Mouse (Mus musculus) hindbrain, embryonic 10.5 days (tissue): ENCODE results near the gene Tti1. TPM values are rescaled to one million over a fixed set of nuclear protein-coding genes. Genes with fewer than 3 reads are reported as not detected.
A peak's percentile ranks its signal among the peaks of the same experiment; 100 is the strongest.
"Not testable (repeated sequence)": the region's sequence is repeated elsewhere in the genome, so short reads cannot be mapped to it uniquely, and the experiment has no call there.

Source experiments
- DNase-seq: peaks from one replicate; pipeline ENCODE4 v3.0.0-alpha.2; 2017; ENCODE audit warnings: low spot score
- H3K27ac ChIP-seq: fragments of 300-500 bp; sonication (generic); 2 replicates; pipeline ENCODE4 v1.5.1; 2016; ENCODE audit warnings: mild to moderate bottlenecking, moderate library complexity
- H3K27me3 ChIP-seq: fragments of 300-500 bp; sonication (generic); 2 replicates; pipeline ENCODE4 v1.6.1; 2016; ENCODE audit warnings: mild to moderate bottlenecking; ENCODE audit not compliant: poor library complexity, insufficient read depth, severe bottlenecking
- H3K36me3 ChIP-seq: fragments of 300-500 bp; sonication (generic); 2 replicates; pipeline ENCODE4 v1.6.1; 2016; ENCODE audit warnings: mild to moderate bottlenecking, moderate library complexity
- H3K4me1 ChIP-seq: fragments of 300-500 bp; sonication (generic); replicated peaks from 2 replicates; pipeline ENCODE4 v1.6.1; 2016; ENCODE audit warnings: mild to moderate bottlenecking
- H3K4me3 ChIP-seq: fragments of 300-500 bp; sonication (generic); 2 replicates; pipeline ENCODE4 v1.5.1; 2016; ENCODE audit warnings: mild to moderate bottlenecking, moderate library complexity
- H3K9me3 ChIP-seq: fragments of 300-500 bp; sonication (generic); 2 replicates; pipeline ENCODE4 v1.6.1; 2016; ENCODE audit warnings: mild to moderate bottlenecking, moderate library complexity
- WGBS: fragments of 180-500 bp; shearing (Covaris S2); methylation state at CpG from one replicate; pipeline ENCODE4 v1.1.7; 2016; 5-methylcytosine and 5-hydroxymethylcytosine counted together
- polyA plus RNA-seq: library from polyadenylated mRNA; unstranded; fragments of >200 nt; fragmentation: Nextera tagmentation; extraction: Ambion mirVana; gene quantifications from 2 replicates; pipeline ENCODE4 v1.2.1, GENCODE M21; 2016

The Tti1 gene
- polyA plus RNA-seq, 1 experiment from 2014 or later = 36.5 TPM

GRCm38 (mm10) chr2:158058534-158058933 is 30.3 kb upstream of the Tti1 start:
- DNase-seq = no peak
- H3K36me3 ChIP-seq = peaks cover 91% of the 10 kb centered on the region

DNA sequence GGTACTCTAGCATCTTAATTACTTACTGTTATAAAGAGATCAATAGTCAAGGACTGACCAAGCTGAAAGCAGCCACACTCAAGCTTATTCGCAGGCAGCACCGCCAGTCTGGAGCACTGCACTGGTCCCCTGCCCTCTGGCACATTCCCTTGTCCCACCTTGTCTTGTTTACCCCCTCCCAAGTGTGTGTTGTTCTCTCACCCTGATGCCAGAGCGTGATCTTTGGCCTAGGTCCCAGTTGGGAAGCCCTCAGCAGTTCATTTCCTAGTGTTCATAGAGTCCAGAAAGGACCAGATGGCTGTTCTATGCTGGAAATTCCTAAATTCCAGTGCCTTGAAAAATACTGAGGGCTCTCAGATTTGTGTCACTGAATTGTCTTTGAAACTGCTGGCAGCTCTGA is 28.8 kb upstream of the Tti1 start:
- Histone ChIP-seq H3K4me1 (0 out of 2 replicates have a peak, but pooled peaks cover 4% of the 10 kb centered on the region), H3K4me3 (no peak overlapping the region), H3K27ac (no peak overlapping the region), H3K9me3 (no peaks in the 10 kb centered on the region), H3K36me3 (peaks cover 87% of the 10 kb centered on the region), H3K27me3 (no peaks in the 10 kb centered on the region)
- DNase-seq = no peak
- WGBS = 92% methylated on average over 3 of the region's 3 CpGs

More at GRCm38 (mm10) chr2:158058534-158058933, 30.3 kb upstream of the Tti1 start:
- WGBS = 94% methylated on average over 10 of the region's 10 CpGs
- H3K27me3 ChIP-seq = no peaks in the 10 kb centered on the region
- H3K4me1 ChIP-seq = 0 out of 2 replicates have a peak, but pooled peaks cover 4% of the 10 kb centered on the region
- H3K4me3 ChIP-seq = no peak overlapping the region
- no peaks in the 10 kb centered on the region for H3K9me3 ChIP-seq
- no peak overlapping the region for H3K27ac ChIP-seq

GRCm38 (mm10) chr2:158055383-158055782 is 27.1 kb upstream of the Tti1 start:
- DNase-seq, H3K4me1 ChIP-seq, H3K27me3 ChIP-seq, H3K9me3 ChIP-seq, H3K27ac ChIP-seq, H3K4me3 ChIP-seq: not testable (repeated sequence)
- H3K36me3 ChIP-seq = peaks cover 84% of the 10 kb centered on the region
- WGBS = 88% methylated on average over 8 of the region's 8 CpGs

- 0 out of 2 replicates have a peak, but pooled peaks cover 4% of the 10 kb centered on the region for H3K4me1 ChIP-seq
- DNase-seq = no peak
- H3K9me3 ChIP-seq = no peaks in the 10 kb centered on the region
- peaks cover 84% of the 10 kb centered on the region for H3K36me3 ChIP-seq
- H3K27ac ChIP-seq = no peak overlapping the region
- H3K27me3 ChIP-seq = no peaks in the 10 kb centered on the region
- no peak overlapping the region for H3K4me3 ChIP-seq
- WGBS = 90% methylated on average over 3 of the region's 3 CpGs
Measured at GRCm38 (mm10) chr2:158054596-158054995, 26.4 kb upstream of the Tti1 start.

DNA sequence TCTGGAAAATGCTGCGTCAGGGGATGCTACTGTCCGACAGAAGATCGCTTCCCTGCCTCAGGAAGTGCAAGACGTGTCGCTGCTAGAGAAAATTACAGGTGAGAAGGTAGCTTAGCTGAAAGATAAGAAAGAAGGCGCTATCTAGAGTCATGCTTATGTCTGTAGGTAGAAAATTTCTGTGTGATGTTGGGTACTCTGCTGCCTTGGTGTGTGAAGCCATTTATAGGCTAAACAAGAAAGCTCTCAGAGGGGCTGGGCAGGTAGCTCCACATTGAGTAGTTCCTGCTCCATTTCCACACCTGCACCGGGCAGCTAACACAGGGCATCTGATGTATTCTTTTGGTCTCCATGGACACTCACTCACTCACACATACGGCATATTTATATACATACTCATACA is 21.9 kb upstream of the Tti1 start:
- Histone ChIP-seq H3K4me3 (no peak overlapping the region), H3K27ac (no peak overlapping the region), H3K27me3 (no peaks in the 10 kb centered on the region), H3K4me1 (no peaks in the 10 kb centered on the region), H3K36me3 (peaks cover 81% of the 10 kb centered on the region), H3K9me3 (no peaks in the 10 kb centered on the region)
- 96% methylated on average over 8 of the region's 8 CpGs for WGBS
- no peak for DNase-seq

DNA sequence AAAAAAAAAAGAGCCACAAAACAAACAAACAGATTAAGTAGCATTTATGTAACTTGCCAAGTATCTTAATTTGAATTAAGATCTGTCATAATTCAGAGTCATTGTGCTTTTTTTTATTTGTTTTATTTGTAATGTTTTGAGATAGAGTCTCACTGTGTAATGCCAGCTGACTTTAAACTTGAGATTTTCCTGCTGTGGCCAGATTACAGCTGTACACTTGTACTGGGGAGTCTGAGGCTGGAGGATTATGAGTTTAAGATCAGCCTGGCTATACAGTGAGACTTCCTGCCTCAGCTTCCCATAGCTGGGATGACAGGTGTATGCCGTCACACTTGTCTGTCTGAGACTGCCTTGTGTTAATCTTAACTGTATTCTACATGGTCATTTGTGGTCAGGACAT is 20.5 kb upstream of the Tti1 start:
- no peaks in the 10 kb centered on the region for H3K4me1 ChIP-seq
- 92% methylated on average over 1 of the region's 1 CpGs for WGBS
- peaks cover 86% of the 10 kb centered on the region for H3K36me3 ChIP-seq

GRCm38 (mm10) chr2:158047903-158048302 is 19.7 kb upstream of the Tti1 start:
- no peaks in the 10 kb centered on the region for H3K27me3 ChIP-seq
- peaks cover 94% of the 10 kb centered on the region for H3K36me3 ChIP-seq
- H3K27ac ChIP-seq = no peak overlapping the region
- no peaks in the 10 kb centered on the region for H3K9me3 ChIP-seq
- no peaks in the 10 kb centered on the region for H3K4me1 ChIP-seq
- no peak overlapping the region for H3K4me3 ChIP-seq
- peak; percentile 41 for DNase-seq
- 66% methylated on average over 3 of the region's 3 CpGs for WGBS

More for the DNA sequence above, 20.5 kb upstream of the Tti1 start:
- Histone ChIP-seq H3K9me3 (no peaks in the 10 kb centered on the region), H3K27ac (no peak overlapping the region), H3K27me3 (no peaks in the 10 kb centered on the region), H3K4me3 (no peak overlapping the region)
- DNase-seq = no peak

- H3K27me3 ChIP-seq = no peaks in the 10 kb centered on the region
- H3K36me3 ChIP-seq = peaks cover 94% of the 10 kb centered on the region
- no peaks in the 10 kb centered on the region for H3K4me1 ChIP-seq
- DNase-seq = no peak
- 85% methylated on average over 4 of the region's 4 CpGs for WGBS
- H3K27ac ChIP-seq = no peak overlapping the region
- no peak overlapping the region for H3K4me3 ChIP-seq
- no peaks in the 10 kb centered on the region for H3K9me3 ChIP-seq
Measured at GRCm38 (mm10) chr2:158046186-158046585, 18.0 kb upstream of the Tti1 start.

DNA sequence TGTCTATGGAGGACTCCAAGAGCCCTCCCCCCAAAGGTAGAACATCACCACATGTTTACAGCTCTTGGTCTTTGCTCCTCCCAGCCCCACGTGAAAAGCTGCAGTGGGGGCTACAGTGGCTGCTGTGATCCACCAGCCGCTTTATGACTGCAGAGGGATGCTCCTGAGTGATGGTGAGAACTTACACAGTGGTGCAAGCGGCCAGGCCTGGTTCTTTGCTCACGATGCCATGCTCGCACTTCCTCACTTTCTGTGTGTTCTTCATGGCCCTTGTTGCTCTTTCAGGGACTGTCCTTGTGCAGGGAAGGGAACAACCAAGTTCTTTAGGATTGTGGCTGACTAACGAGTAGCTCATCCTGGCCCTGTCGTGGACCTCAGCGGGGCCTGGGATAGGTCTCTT is 15.3 kb upstream of the Tti1 start:
- Histone ChIP-seq H3K27ac (no peak overlapping the region), H3K9me3 (no peaks in the 10 kb centered on the region), H3K4me1 (no peaks in the 10 kb centered on the region), H3K27me3 (no peaks in the 10 kb centered on the region), H3K4me3 (no peak overlapping the region), H3K36me3 (peaks cover 90% of the 10 kb centered on the region)
- 90% methylated on average over 8 of the region's 8 CpGs for WGBS
- DNase-seq = no peak

- no peak for DNase-seq
- 91% methylated on average over 2 of the region's 2 CpGs for WGBS
- peaks cover 83% of the 10 kb centered on the region for H3K36me3 ChIP-seq
- no peaks in the 10 kb centered on the region for H3K27me3 ChIP-seq
- no peak overlapping the region for H3K27ac ChIP-seq
- H3K4me1 ChIP-seq = no peaks in the 10 kb centered on the region
- H3K4me3 ChIP-seq = no peak overlapping the region
- H3K9me3 ChIP-seq = no peaks in the 10 kb centered on the region
Measured at GRCm38 (mm10) chr2:158040396-158040795, 12.2 kb upstream of the Tti1 start.

DNA sequence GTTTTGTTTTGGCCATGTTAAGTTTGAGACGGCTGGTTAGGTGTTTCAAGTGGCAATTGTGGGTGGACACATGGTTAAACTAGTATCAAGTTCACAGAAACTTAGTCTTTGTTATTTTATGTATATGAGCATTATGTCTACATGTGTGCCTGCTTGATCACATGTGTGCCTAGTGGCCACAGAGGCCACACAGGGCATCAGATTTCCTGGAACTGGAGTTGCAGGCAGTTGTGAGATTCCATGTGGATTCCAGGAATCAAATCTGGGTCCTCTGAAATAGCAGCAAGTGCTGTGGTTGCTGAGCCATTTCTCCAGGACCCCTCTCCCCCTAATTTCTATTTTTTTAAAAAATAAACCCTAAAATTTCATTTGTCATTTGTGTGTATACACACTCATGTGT is 11.4 kb upstream of the Tti1 start:
- no peak for DNase-seq
- WGBS = 80% methylated on average over 1 of the region's 1 CpGs
- Histone ChIP-seq H3K4me3 (no peak overlapping the region), H3K4me1 (no peaks in the 10 kb centered on the region), H3K27ac (no peak overlapping the region), H3K9me3 (no peaks in the 10 kb centered on the region), H3K36me3 (peaks cover 76% of the 10 kb centered on the region), H3K27me3 (no peaks in the 10 kb centered on the region)

- Histone ChIP-seq H3K4me3 (no peak overlapping the region), H3K27ac (no peak overlapping the region), H3K4me1 (no peaks in the 10 kb centered on the region), H3K9me3 (no peaks in the 10 kb centered on the region), H3K36me3 (peaks cover 66% of the 10 kb centered on the region), H3K27me3 (no peaks in the 10 kb centered on the region)
- DNase-seq = no peak
- 93% methylated on average over 1 of the region's 1 CpGs for WGBS
Measured at GRCm38 (mm10) chr2:158037571-158037970, 9.3 kb upstream of the Tti1 start.

- H3K4me1 ChIP-seq = no peaks in the 10 kb centered on the region
- no peaks in the 10 kb centered on the region for H3K9me3 ChIP-seq
- no peak overlapping the region for H3K4me3 ChIP-seq
- H3K27ac ChIP-seq = no peak overlapping the region
- WGBS = 84% methylated on average over 7 of the region's 7 CpGs
- no peaks in the 10 kb centered on the region for H3K27me3 ChIP-seq
- H3K36me3 ChIP-seq = peaks cover 65% of the 10 kb centered on the region
- DNase-seq = no peak
Measured at GRCm38 (mm10) chr2:158036953-158037352, 8.7 kb upstream of the Tti1 start.

GRCm38 (mm10) chr2:158036408-158036807 is 8.2 kb upstream of the Tti1 start:
- 88% methylated on average over 6 of the region's 6 CpGs for WGBS
- Histone ChIP-seq H3K27ac (no peak overlapping the region), H3K9me3 (no peaks in the 10 kb centered on the region), H3K36me3 (peaks cover 63% of the 10 kb centered on the region), H3K4me3 (no peak overlapping the region), H3K4me1 (peaks cover 3% of the 10 kb centered on the region), H3K27me3 (no peaks in the 10 kb centered on the region)
- DNase-seq = no peak
